Mouse (Mus musculus): Measurements from ENCODE around the gene Baiap2l1.

GRCm38 (mm10) chr5:144270420-144270819, 87.5 kb downstream of the Baiap2l1 start:
- TF ChIP-seq CTCF (IDR thresholded peaks at IDR 0.05) (no peak), EP300 (IDR thresholded peaks at IDR 0.05; ENCODE audit: insufficient read depth, low read depth, low read length) (no peak)

Measured in heart, adult 2 months (tissue).